In the genomic region with DNA sequence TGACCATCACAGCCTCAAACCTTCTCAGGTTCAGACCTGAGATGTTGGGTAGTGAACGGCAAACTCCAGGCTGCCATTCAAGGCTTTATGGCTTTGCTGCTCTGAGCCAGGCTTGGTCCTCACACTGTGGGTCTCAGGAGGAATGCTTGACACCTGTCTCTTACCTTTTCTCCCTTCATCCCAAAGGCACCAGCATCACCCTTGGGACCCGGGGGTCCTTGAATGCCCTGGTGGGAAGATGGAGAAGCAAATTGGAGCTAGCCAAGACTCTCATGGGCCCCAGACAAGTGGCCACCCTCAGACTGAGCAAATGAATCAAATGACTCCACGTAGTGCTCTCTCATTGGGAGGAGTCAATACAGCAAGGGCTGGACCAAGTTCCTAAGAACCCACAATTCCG, we compare ENCODE assay signal across 27 mouse cellular contexts. TPM values are rescaled to one million over a fixed set of nuclear protein-coding genes. Genes with fewer than 3 reads are reported as not detected.
"Had no signal": no experiment of that assay in that cellular context is flagged by ENCODE, and none has a peak within 500 bp of the region (broad histone marks: within the 10 kb centered on the region; RNA-seq: fewer than 3 reads in every experiment).

No protein-coding gene starts in this region.

- H3K9me3 ChIP-seq: embryonic facial prominence, embryonic 10.5 days; embryonic facial prominence, embryonic 12.5 days; embryonic facial prominence, embryonic 13.5 days; embryonic facial prominence, embryonic 15.5 days; forebrain, embryonic 10.5 days; forebrain, embryonic 12.5 days; forebrain, embryonic 13.5 days; forebrain, embryonic 15.5 days had no signal

- H3K27ac ChIP-seq: embryonic facial prominence, embryonic 10.5 days; embryonic facial prominence, embryonic 12.5 days; embryonic facial prominence, embryonic 13.5 days; embryonic facial prominence, embryonic 15.5 days; forebrain, embryonic 10.5 days; forebrain, embryonic 12.5 days; forebrain, embryonic 13.5 days; forebrain, embryonic 15.5 days; gastrocnemius, adult 2 months; heart, adult 2 months had no signal

- H3K27me3 ChIP-seq: embryonic facial prominence, embryonic 12.5 days; embryonic facial prominence, embryonic 13.5 days; embryonic facial prominence, embryonic 15.5 days; forebrain, embryonic 12.5 days; forebrain, embryonic 13.5 days; forebrain, embryonic 15.5 days had no signal

- H3K36me3 ChIP-seq: embryonic facial prominence, embryonic 10.5 days; forebrain, embryonic 10.5 days; forebrain, embryonic 12.5 days; forebrain, embryonic 15.5 days had no signal

- DNase-seq: cerebellum, adult 2 months; cerebellum, adult 8-10 months; cerebellum, adult 9-10 months; cerebellum, adult 9-11 months; cerebellum, postnatal 10 days; cerebellum, postnatal 14 days; cerebellum, postnatal 25 days; cerebellum, postnatal 36 days; embryo, embryonic 11 days; forebrain, postnatal 0 days; gastrocnemius, adult 2 months; gastrocnemius, postnatal 10 days; gastrocnemius, postnatal 14 days; gastrocnemius, postnatal 25 days; heart, adult 18-20 months; heart, adult 2 months had no signal

- H3K4me3 ChIP-seq: embryonic facial prominence, embryonic 10.5 days; embryonic facial prominence, embryonic 12.5 days; embryonic facial prominence, embryonic 13.5 days; embryonic facial prominence, embryonic 15.5 days; erythroblast, embryonic 14.5 days; forebrain, embryonic 10.5 days; forebrain, embryonic 12.5 days; forebrain, embryonic 13.5 days; forebrain, embryonic 15.5 days; gastrocnemius, adult 2 months; heart, adult 2 months had no signal

- H3K4me1 ChIP-seq: embryonic facial prominence, embryonic 12.5 days; embryonic facial prominence, embryonic 15.5 days; forebrain, embryonic 10.5 days; forebrain, embryonic 12.5 days; forebrain, embryonic 13.5 days; forebrain, embryonic 15.5 days had no signal

RNA-seq across cellular contexts. Expression of a gene that starts 8.3 kb away (rescaled TPM):
- total RNA-seq: common myeloid progenitor, adult 5-6 weeks; granulocyte monocyte progenitor cell, adult 5-6 weeks had no signal
- polyA plus RNA-seq: erythroblast, embryonic 14.5 days had no signal
